Mouse (Mus musculus) gastrocnemius, postnatal 25 days (tissue): Measurements from ENCODE around the gene B4galnt1. TPM values are rescaled to one million over a fixed set of nuclear protein-coding genes. Genes with fewer than 3 reads are reported as not detected.
A peak's percentile ranks its signal among the peaks of the same experiment; 100 is the strongest.

Experiments used
- DNase-seq: peaks from one replicate; pipeline ENCODE4 v3.0.0; 2022
- total RNA-seq, 2 experiments: library from RNA; stranded (reverse); gene quantifications; 1 replicate in 1 of 2; 2 replicates in 1 of 2; pipeline ENCODE4 v1.2.3; 2021

B4galnt1 gene
- total RNA-seq, 2 experiments from 2014 or later = 0.78 to 1.00 TPM

GRCm38 (mm10) chr10:127211414-127211854 is 46.4 kb downstream of the B4galnt1 start, which contains the start of gene Pip4k2c:
Gene Pip4k2c (minus strand): TSS chr10:127211585.
- DNase-seq = peak; percentile 92

GRCm38 (mm10) chr10:127213272-127213671 is 48.2 kb downstream of the B4galnt1 start:
- DNase-seq = no peak

- no peak for DNase-seq
Observed at GRCm38 (mm10) chr10:127213704-127214421, 48.8 kb downstream of the B4galnt1 start.

GRCm38 (mm10) chr10:127214422-127214803 is 49.4 kb downstream of the B4galnt1 start:
- DNase-seq = no peak

GRCm38 (mm10) chr10:127216456-127216855 is 51.4 kb downstream of the B4galnt1 start:
- no peak for DNase-seq

GRCm38 (mm10) chr10:127217177-127217576 is 52.2 kb downstream of the B4galnt1 start:
- no peak for DNase-seq

GRCm38 (mm10) chr10:127218339-127218738 is 53.3 kb downstream of the B4galnt1 start:
- no peak for DNase-seq

Other genes starting within 250 kb of the B4galnt1 start
- 10 to 100 TPM; 90.6 to 98.7 TPM for gene Ctdsp2, start 186.5 kb upstream of the B4galnt1 start, total RNA-seq
- 1 to 10 TPM; 1.5 to 2.3 TPM for gene Avil, start 164.5 kb upstream of the B4galnt1 start, total RNA-seq
- 10 to 100 TPM; 20.9 TPM for gene Tsfm, start 134.4 kb upstream of the B4galnt1 start, total RNA-seq
- gene Mettl1, start 123.8 kb upstream of the B4galnt1 start, total RNA-seq = 1 to 10 TPM; 7.9 to 9.5 TPM
- gene Eef1akmt3, start 123.7 kb upstream of the B4galnt1 start, total RNA-seq = under 1 TPM; 0.15 to 0.24 TPM
- gene Cyp27b1, start 117.0 kb upstream of the B4galnt1 start, total RNA-seq = under 1 TPM; 0.10 to 0.19 TPM
- gene March9, start 105.0 kb upstream of the B4galnt1 start, total RNA-seq = under 1 TPM; 0.62 to 0.82 TPM
- 10 to 100 TPM; 43.3 to 46.9 TPM for gene Cdk4, start 101.7 kb upstream of the B4galnt1 start, total RNA-seq
- gene Tspan31, start 95.0 kb upstream of the B4galnt1 start, total RNA-seq = 10 to 100 TPM; 24.1 to 28.8 TPM
- gene Agap2, start 89.9 kb upstream of the B4galnt1 start, total RNA-seq = 1 to 10 TPM; 2.0 to 2.4 TPM
- 10 to 100 TPM; 11.3 to 13.9 TPM for gene Os9, start 44.1 kb upstream of the B4galnt1 start, total RNA-seq
- gene Slc26a10, start 15.4 kb downstream of the B4galnt1 start, total RNA-seq = 1 to 10 TPM; 3.3 to 6.5 TPM
- 1 to 10 TPM; 8.7 to 9.3 TPM for gene Arhgef25, start 24.9 kb downstream of the B4galnt1 start, total RNA-seq
- 10 to 100 TPM; 18.9 to 19.6 TPM for gene Dtx3, start 30.5 kb downstream of the B4galnt1 start, total RNA-seq
- 1 to 10 TPM; 4.7 to 6.9 TPM for gene Pip4k2c, start 46.4 kb downstream of the B4galnt1 start, total RNA-seq
- under 1 TPM; 0.18 to 0.62 TPM for gene Kif5a, start 98.1 kb downstream of the B4galnt1 start, total RNA-seq
- 10 to 100 TPM; 88.3 to 90.8 TPM for gene Dctn2, start 101.1 kb downstream of the B4galnt1 start, total RNA-seq
- 10 to 100 TPM; 12.7 to 14.3 TPM for gene Mbd6, start 123.8 kb downstream of the B4galnt1 start, total RNA-seq
- 10 to 100 TPM; 48.3 to 53.5 TPM for gene Mars, start 146.6 kb downstream of the B4galnt1 start, total RNA-seq
- gene Arhgap9, start 156.7 kb downstream of the B4galnt1 start, total RNA-seq = 1 to 10 TPM; 1.4 to 1.7 TPM
- 1 to 10 TPM in 1 of 2 experiments, under 1 TPM in 1; 0.74 to 1.5 TPM for gene Gli1, start 176.7 kb downstream of the B4galnt1 start, total RNA-seq
- not detected for gene Inhbe, start 189.2 kb downstream of the B4galnt1 start, total RNA-seq
- not detected for gene Inhbc, start 205.2 kb downstream of the B4galnt1 start, total RNA-seq
- gene R3hdm2, start 215.1 kb downstream of the B4galnt1 start, total RNA-seq = 100 to 1,000 TPM in 1 of 2 experiments, 10 to 100 TPM in 1; 97.8 to 120 TPM